Mouse (Mus musculus): ENCODE data around the gene Musk. TPM values are rescaled to one million over a fixed set of nuclear protein-coding genes. Genes with fewer than 3 reads are reported as not detected.

Musk gene
- total and polyA plus RNA-seq, 2 experiments from 2014 or later, result 0.19 to 0.73 TPM

- 51% methylated on average over 1 of the region's 1 CpGs for WGBS
Observed at GRCm38 (mm10) chr4:58313344-58313743, 27.6 kb downstream of the Musk start.

GRCm38 (mm10) chr4:58314942-58315508 lies 29.3 kb downstream of the Musk start:
- no peaks in the 10 kb centered on the region for H3K36me3 ChIP-seq (ENCODE audit: insufficient read depth)
- no peaks in the 10 kb centered on the region for H3K4me1 ChIP-seq (ENCODE audit: insufficient read depth)
- no peak overlapping the region for H3K4me3 ChIP-seq (ENCODE audit: low read depth, low read length)
- H3K27me3 ChIP-seq (ENCODE audit: insufficient read depth, low read length), result no peaks in the 10 kb centered on the region
- 71% methylated on average over 4 of the region's 4 CpGs for WGBS
- no peak overlapping the region for H3K27ac ChIP-seq (ENCODE audit: low read depth, low read length)
- H3K4me2 ChIP-seq (ENCODE audit: low read depth), result no peak overlapping the region
- no peak overlapping the region for H3K9ac ChIP-seq
- ATAC-seq (no peak), DNase-seq (no peak)
- TF ChIP-seq CTCF (IDR thresholded peaks at IDR 0.05; ENCODE audit: low read depth), result no peak
- H3K9me3 ChIP-seq (ENCODE audit: low read length), result no peaks in the 10 kb centered on the region

More at GRCm38 (mm10) chr4:58313344-58313743, 27.6 kb downstream of the Musk start:
- Histone ChIP-seq H3K4me3 (ENCODE audit: low read depth, low read length) (no peak overlapping the region), H3K9ac (no peak overlapping the region), H3K4me1 (ENCODE audit: insufficient read depth) (no peaks in the 10 kb centered on the region), H3K9me3 (ENCODE audit: low read length) (no peaks in the 10 kb centered on the region), H3K4me2 (ENCODE audit: low read depth) (no peak overlapping the region), H3K27me3 (ENCODE audit: insufficient read depth, low read length) (no peaks in the 10 kb centered on the region), H3K27ac (ENCODE audit: low read depth, low read length) (no peak overlapping the region), H3K36me3 (ENCODE audit: insufficient read depth) (no peaks in the 10 kb centered on the region)
- DNase-seq (no peak), ATAC-seq (no peak)
- TF ChIP-seq CTCF (IDR thresholded peaks at IDR 0.05; ENCODE audit: low read depth), result no peak

- Histone ChIP-seq H3K27me3 (ENCODE audit: insufficient read depth, low read length) (no peaks in the 10 kb centered on the region), H3K4me3 (ENCODE audit: low read depth, low read length) (no peak overlapping the region), H3K27ac (ENCODE audit: low read depth, low read length) (no peak overlapping the region), H3K4me2 (ENCODE audit: low read depth) (no peak overlapping the region), H3K4me1 (ENCODE audit: insufficient read depth) (no peaks in the 10 kb centered on the region), H3K9me3 (ENCODE audit: low read length) (no peaks in the 10 kb centered on the region), H3K9ac (no peak overlapping the region), H3K36me3 (ENCODE audit: insufficient read depth) (no peaks in the 10 kb centered on the region)
- no peak for TF ChIP-seq CTCF (IDR thresholded peaks at IDR 0.05; ENCODE audit: low read depth)
- WGBS, result 85% methylated on average over 3 of the region's 3 CpGs
- DNase-seq (no peak), ATAC-seq (no peak)
Observed at GRCm38 (mm10) chr4:58317536-58317935, 31.8 kb downstream of the Musk start.

DNA sequence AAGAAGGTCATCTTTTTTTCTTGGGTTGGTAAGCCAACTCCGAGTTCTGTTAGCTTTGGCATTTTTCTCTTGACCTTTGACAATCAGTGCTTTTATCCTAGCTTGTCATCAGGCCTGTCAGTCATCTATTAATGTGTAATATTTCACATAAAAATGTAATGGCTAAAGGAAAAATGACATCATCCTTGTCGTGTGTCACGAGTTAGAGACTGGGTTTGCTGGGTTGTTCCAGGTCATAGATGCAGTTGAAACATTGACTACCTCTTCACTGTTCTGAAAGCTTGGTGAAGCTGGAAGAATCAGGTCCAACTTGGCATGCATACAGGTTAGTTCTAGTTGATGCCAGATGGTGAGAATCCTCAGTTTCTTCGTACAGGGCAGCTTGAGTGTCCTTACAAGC lies 34.5 kb downstream of the Musk start:
- Histone ChIP-seq H3K4me1 (ENCODE audit: insufficient read depth) (no peaks in the 10 kb centered on the region), H3K9me3 (ENCODE audit: low read length) (no peaks in the 10 kb centered on the region), H3K27ac (ENCODE audit: low read depth, low read length) (no peak overlapping the region), H3K4me2 (ENCODE audit: low read depth) (no peak overlapping the region), H3K27me3 (ENCODE audit: insufficient read depth, low read length) (no peaks in the 10 kb centered on the region), H3K4me3 (ENCODE audit: low read depth, low read length) (no peak overlapping the region), H3K9ac (no peak overlapping the region), H3K36me3 (ENCODE audit: insufficient read depth) (no peaks in the 10 kb centered on the region)
- 77% methylated on average over 4 of the region's 4 CpGs for WGBS
- ATAC-seq, result no peak
- no peak for TF ChIP-seq CTCF (IDR thresholded peaks at IDR 0.05; ENCODE audit: low read depth)
- no peak for DNase-seq

- no peaks in the 10 kb centered on the region for H3K27me3 ChIP-seq (ENCODE audit: insufficient read depth, low read length)
- DNase-seq, result no peak
- no peaks in the 10 kb centered on the region for H3K4me1 ChIP-seq (ENCODE audit: insufficient read depth)
- ATAC-seq, result peak; percentile 55
- H3K36me3 ChIP-seq (ENCODE audit: insufficient read depth), result no peaks in the 10 kb centered on the region
- no peaks in the 10 kb centered on the region for H3K9me3 ChIP-seq (ENCODE audit: low read length)
- no peak overlapping the region for H3K27ac ChIP-seq (ENCODE audit: low read depth, low read length)
- H3K4me2 ChIP-seq (ENCODE audit: low read depth), result no peak overlapping the region
- H3K4me3 ChIP-seq (ENCODE audit: low read depth, low read length), result no peak overlapping the region
- 9% methylated on average over 3 of the region's 3 CpGs for WGBS
- TF ChIP-seq CTCF (IDR thresholded peaks at IDR 0.05; ENCODE audit: low read depth), result no peak
- no peak overlapping the region for H3K9ac ChIP-seq
Observed at GRCm38 (mm10) chr4:58326746-58327145, 41.0 kb downstream of the Musk start.

DNA sequence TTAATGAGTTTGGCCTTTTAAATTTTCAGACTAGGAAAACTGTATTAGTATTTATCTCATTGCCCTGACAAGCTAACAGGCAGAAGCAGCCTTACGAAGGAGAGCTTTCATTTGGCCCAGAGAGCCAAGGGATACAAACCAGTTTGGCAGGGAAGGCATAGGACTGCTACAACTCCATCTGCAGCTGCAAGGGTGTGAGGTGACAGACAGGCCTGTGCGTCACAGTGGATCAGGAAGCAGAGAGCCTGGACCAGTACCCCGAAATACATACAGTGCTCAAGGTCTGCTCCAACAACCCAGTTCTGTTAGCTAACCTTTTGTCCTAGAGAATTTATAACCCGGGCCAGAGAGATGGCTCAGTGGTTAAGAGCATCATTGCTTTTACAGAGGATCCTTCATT lies 42.5 kb downstream of the Musk start:
- H3K9ac ChIP-seq, result no peak overlapping the region
- no peak for DNase-seq
- no peaks in the 10 kb centered on the region for H3K4me1 ChIP-seq (ENCODE audit: insufficient read depth)
- H3K27ac ChIP-seq (ENCODE audit: low read depth, low read length), result no peak overlapping the region
- no peak for TF ChIP-seq CTCF (IDR thresholded peaks at IDR 0.05; ENCODE audit: low read depth)
- H3K4me2 ChIP-seq (ENCODE audit: low read depth), result no peak overlapping the region
- H3K4me3 ChIP-seq (ENCODE audit: low read depth, low read length), result no peak overlapping the region
- H3K27me3 ChIP-seq (ENCODE audit: insufficient read depth, low read length), result no peaks in the 10 kb centered on the region
- ATAC-seq, result no peak
- no peaks in the 10 kb centered on the region for H3K36me3 ChIP-seq (ENCODE audit: insufficient read depth)
- H3K9me3 ChIP-seq (ENCODE audit: low read length), result no peaks in the 10 kb centered on the region
- 74% methylated on average over 4 of the region's 4 CpGs for WGBS

- Histone ChIP-seq H3K36me3 (ENCODE audit: insufficient read depth) (no peaks in the 10 kb centered on the region), H3K9me3 (ENCODE audit: low read length) (no peaks in the 10 kb centered on the region), H3K9ac (no peak overlapping the region), H3K4me1 (ENCODE audit: insufficient read depth) (no peaks in the 10 kb centered on the region), H3K27me3 (ENCODE audit: insufficient read depth, low read length) (no peaks in the 10 kb centered on the region), H3K4me3 (ENCODE audit: low read depth, low read length) (no peak overlapping the region), H3K27ac (ENCODE audit: low read depth, low read length) (no peak overlapping the region), H3K4me2 (ENCODE audit: low read depth) (no peak overlapping the region)
- WGBS, result 88% methylated on average over 4 of the region's 4 CpGs
- DNase-seq (no peak), ATAC-seq (no peak)
- no peak for TF ChIP-seq CTCF (IDR thresholded peaks at IDR 0.05; ENCODE audit: low read depth)
Observed at GRCm38 (mm10) chr4:58330016-58330415, 44.3 kb downstream of the Musk start.

Data from forebrain, postnatal 0 days (tissue).